Mouse (Mus musculus) gonadal fat pad, adult 2 months (tissue): Measurements from ENCODE around the gene Lrmp. TPM values are rescaled to one million over a fixed set of nuclear protein-coding genes. Genes with fewer than 3 reads are reported as not detected.
"Not testable (repeated sequence)": the region's sequence is repeated elsewhere in the genome, so short reads cannot be mapped to it uniquely, and the experiment has no call there.

ENCODE experiments used
- DNase-seq: peaks from one replicate; pipeline ENCODE4 v3.0.0-alpha.2; 2012; ENCODE audit warnings: low read depth
- polyA plus RNA-seq: library from polyadenylated mRNA; depleted of rRNA; stranded (reverse); fragments of >200 nt; gene quantifications from 2 replicates; pipeline ENCODE4 v1.2.3, GENCODE M21; 2012

Gene Lrmp
- polyA plus RNA-seq, 1 experiment = 7.3 TPM

DNA sequence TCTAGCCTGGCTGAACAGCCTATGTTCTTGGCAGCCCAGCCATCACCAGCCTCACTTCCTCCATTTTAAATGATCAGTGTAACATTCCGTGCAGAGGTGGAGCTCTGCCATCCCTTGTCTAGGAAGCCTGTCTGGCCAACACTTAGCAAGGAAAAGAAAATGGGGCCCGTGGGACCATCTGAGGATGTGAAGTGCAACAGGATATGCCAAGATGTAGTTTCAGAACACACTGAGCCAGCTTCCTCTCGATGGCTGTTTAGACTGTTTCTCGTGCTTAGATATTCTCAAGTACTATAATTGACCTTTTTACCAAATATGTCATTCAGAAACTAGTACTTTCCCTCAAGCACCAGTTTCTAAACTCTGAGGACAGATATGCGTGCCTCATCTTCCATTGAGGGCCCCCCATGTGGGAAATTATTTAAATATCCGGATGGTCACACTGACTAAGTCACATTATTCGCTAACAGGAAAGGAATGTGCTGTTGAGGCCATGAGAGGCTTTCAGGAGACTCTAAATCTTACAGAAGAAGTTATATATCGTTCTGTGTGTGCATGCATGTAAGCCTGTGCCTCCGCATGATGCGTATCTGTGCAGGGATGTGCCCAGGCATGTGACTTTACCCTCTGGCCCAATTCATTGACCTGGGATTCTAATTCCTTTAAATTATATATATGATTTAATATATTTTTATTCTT, 11.1 kb upstream of the Lrmp start:
- no peak for DNase-seq

DNA sequence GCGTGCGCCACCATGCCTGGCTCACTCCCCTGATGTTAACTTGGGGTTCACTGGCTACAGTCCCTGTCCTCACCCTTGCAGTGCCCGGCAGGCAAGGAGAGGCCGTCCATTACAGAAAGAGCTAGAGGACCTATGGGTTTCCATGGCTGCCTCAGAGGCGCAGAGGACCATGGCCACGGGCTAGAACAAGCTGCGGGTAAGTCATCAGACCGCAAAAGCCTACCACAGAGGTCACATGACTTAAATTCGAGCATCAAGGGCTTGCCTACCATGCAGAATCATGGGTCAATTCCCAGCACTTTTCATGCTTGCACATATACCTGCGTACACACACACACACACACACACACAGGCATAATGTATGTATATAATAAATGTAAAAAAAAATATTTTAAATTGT, 10.0 kb upstream of the Lrmp start:
- DNase-seq = no peak

GRCm38 (mm10) chr6:145106163-145106842, 9.2 kb upstream of the Lrmp start:
- no peak for DNase-seq

- no peak for DNase-seq
These were observed 4.7 kb upstream of the Lrmp start for GRCm38 (mm10) chr6:145110786-145111185.

DNA sequence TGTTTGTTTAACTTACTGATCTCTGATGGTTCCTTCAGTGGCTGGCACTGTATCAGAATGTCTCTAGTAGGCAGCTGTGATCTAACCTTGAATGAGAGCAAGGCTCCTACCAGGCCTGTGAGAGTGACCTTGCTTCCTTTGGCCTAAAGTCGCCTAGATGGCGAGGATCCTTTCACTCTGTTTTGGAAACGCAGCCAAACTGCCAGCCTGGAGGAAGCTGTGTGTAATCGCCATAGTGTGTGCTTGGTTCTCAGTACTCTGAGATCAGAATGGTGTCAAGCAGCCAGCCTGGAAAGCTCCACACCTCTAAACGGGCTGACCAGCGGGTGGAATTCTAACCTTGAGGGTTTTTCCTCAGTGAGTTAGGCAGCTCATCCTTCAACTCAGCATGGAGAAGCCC, 2.6 kb upstream of the Lrmp start:
- no peak for DNase-seq

DNA sequence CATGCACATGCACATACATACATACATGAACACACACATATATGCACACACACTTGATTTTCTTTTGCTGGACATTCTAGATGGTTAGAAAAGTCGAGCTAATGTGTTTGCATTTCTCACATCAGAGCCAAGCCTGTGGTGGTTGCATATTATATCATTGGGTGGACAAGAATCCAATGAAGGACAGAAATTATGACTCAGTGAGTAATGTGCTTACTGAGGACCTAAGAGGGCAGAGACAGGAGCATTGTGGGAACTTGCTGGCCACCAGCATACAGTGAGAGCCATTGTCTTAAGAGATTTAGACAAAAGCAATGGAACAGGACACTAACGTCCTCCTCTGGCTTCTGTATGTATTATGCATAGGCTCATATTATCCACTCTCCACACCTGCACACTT, 892 bp upstream of the Lrmp start:
- DNase-seq = no peak

GRCm38 (mm10) chr6:145116098-145116672, 732 bp downstream of the Lrmp start:
- no peak for DNase-seq

- no peak for DNase-seq
These were observed 4.6 kb downstream of the Lrmp start for GRCm38 (mm10) chr6:145120086-145120485.

DNA sequence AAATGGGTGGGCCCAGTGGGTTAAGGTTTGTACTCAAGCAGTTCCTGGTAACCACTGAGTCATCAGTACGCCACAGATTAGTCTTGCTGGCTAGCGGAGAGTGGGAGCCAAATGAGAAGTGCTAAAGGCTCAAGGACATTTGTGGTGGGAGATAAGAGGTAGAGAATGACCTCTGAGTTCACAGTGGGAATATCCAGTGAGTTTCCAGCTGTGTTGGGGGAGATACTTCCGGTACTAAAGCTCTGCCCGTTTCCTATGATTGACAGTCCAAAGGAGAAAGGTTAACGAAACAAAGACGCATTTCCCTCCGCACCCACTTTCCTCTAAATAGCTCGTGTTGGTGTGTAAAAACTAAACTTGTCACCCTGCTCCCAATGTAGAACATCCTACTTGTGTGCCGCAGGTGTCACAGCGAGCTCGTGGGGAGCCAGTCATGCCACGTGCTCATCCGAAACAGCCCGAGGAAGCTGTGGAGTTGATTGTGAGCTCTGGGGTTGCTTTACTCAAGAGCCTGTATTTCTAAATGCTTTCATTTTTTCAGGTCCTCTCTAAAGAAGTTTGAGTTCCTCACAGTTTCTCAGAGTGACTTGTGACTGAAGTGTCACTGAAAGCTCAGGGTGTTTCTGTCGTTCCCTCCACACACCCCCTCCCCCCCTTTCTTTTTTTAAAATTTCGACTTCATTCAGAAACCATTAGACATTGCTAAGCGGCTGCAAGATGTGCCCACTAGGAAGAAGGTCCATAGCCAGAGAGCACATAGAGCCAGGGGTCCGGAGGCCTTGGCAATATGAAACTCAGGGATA, 5.5 kb downstream of the Lrmp start:
- DNase-seq = no peak

GRCm38 (mm10) chr6:145121590-145122420, 6.4 kb downstream of the Lrmp start:
- DNase-seq = no peak

- no peak for DNase-seq
These were observed 7.1 kb downstream of the Lrmp start for GRCm38 (mm10) chr6:145122423-145123059.

DNA sequence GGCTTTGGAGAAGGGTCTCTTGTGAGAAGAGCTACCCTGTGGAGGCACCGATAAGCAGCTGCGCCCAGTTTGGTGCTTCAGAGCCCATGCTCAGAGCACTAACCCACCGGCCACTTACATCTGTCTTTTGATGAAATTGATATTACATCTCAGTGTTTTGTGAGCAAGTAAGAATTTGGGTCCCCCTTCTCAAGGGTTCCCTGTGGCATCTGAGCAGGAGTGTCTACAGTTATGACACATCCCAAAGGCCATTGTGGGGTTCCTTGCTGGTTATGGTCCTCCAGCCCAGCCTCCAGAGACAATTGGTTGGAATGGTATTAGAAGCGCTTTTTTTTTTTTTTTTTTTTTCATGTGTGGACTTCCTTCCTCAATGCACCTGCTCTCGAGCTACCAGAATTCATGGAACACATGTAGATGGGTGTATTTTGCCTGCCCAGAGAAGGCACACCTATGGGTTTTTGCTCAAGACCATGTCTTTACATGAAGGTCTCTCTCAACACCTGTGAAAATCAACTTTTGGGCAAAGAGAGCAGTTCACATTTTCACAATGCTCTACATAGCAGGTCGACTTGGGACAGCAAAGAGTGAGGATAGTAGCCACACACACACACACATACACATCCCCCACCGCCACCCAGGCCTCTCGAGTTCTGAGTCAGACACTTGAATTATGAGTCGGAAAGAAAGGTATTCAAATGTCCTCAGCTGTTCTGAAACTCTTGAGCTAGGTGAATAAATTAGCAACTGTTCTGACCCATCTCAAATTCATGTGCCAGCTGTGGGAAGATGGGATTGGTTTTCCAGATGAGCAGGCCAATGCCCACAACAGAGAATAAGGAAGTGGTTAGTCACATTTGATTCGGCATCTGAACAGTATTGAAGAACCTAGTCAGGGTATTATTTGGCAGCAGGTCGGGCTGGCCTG, 7.9 kb downstream of the Lrmp start:
- no peak for DNase-seq

- DNase-seq = no peak
These were observed 9.2 kb downstream of the Lrmp start for GRCm38 (mm10) chr6:145124621-145125020.

- no peak for DNase-seq
These were observed 10.2 kb downstream of the Lrmp start for GRCm38 (mm10) chr6:145125591-145126113.

DNA sequence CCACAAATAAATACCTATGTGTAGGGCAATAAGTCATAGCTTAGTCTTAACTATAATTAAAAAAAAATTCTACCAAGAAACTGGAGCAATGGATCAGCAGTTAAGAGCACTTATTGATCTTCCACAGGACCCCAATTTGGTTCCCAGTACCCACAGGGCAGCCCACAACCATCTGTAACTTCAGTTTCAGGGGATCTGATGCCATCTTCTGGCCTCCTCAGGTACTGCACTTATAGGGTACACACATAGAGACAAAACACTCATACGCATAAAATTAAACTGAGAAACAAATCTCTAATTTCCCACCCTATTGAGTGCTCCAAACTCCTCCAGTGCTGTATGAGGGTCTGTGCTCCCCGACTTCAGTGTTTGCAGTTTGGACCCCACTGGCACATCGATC, 12.2 kb downstream of the Lrmp start:
- no peak for DNase-seq

DNA sequence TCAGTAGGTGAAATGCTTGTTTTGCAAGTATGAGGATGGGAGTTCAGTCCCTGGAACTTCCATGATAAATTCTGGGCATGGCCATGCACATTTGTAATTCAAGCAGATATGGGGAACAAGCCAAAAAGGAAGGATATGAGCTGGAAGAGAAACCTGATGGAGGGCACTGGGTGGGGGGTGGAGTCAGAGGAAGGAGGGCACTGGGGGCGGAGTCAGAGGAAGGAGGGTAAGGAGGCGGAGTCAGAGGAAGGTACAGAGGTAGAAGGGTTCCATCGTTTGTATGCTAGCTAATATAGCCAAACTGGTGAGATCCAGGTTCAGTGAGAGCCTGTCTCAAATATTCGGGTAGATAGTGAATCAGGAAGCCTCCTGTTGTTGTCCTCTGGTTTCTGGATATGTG, 14.1 kb downstream of the Lrmp start:
- no peak for DNase-seq

- DNase-seq = no peak
These were observed 16.5 kb downstream of the Lrmp start for GRCm38 (mm10) chr6:145131991-145132390.

- not testable (repeated sequence) for DNase-seq
These were observed 17.5 kb downstream of the Lrmp start for GRCm38 (mm10) chr6:145132969-145133368.

- DNase-seq = no peak
These were observed 19.8 kb downstream of the Lrmp start for GRCm38 (mm10) chr6:145135295-145135694.

DNA sequence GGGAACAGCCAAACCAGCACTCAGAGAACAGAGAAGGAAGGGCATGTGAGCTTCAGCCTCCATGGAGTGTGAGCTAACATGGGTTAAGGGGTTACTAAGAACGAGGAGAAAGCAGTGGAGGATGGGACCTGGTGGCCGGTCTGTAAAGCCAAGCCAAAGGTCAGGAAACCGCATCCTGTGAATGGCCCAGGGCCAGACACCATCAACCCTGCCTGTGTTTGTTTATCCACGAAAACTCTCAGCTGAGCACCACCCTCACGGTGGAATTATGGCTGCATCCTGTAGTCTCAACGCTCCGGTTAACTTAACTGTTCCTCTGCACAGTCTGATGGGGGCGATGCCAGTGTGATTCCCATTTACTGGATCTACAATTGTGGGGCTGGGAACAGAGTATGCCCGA, 20.4 kb downstream of the Lrmp start:
- no peak for DNase-seq
